Mouse (Mus musculus) liver, adult 2 months (tissue): ENCODE data around the gene Gm49395.

ENCODE experiments used
- CTCF ChIP-seq: fragments of 200-500 bp; IDR thresholded peaks from 2 replicates; pipeline ENCODE4 v1.5.1; 2011; ENCODE audit warnings: low read depth, low read length, control low read depth
- POLR2A ChIP-seq: fragments of 200-500 bp; IDR thresholded peaks from 2 replicates; pipeline ENCODE4 v1.6.1; 2011; ENCODE audit warnings: low read length, control low read depth; ENCODE audit not compliant: insufficient read depth; ENCODE audit errors: extremely low read depth

DNA sequence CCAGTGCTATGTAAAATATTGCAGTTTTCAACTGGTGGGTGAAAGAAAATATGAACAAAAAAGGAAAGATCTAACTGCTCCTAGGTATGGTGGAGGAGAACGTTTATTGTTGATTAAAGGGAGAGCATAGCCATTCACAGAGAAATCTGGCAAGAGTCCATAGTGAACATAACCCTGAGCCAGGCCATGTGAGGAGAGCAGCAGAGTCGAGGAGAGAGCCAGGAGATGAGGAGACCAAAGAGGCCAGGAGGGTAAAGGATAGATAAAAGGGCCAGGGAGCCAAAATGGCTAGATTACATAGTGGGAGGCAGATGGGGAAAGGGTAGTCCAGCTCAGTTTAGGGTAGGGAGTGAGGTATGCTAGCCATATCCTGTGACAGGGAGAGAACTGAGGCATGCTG, 5.5 kb downstream of the Gm49395 start:
- TF ChIP-seq CTCF (no peak), POLR2A (no peak)
